Mouse (Mus musculus): ENCODE results near the gene Tfpi. TPM values are rescaled to one million over a fixed set of nuclear protein-coding genes. Genes with fewer than 3 reads are reported as not detected.
A peak's percentile ranks its signal among the peaks of the same experiment; 100 is the strongest.

Tfpi gene
- polyA plus RNA-seq, 2 experiments: 10.4 to 15.1 TPM

- H3K4me1 ChIP-seq (replicated peaks; ENCODE audit: control insufficient read depth in 2 of 2, insufficient read depth in 2 of 2, low read length in 1 of 2): peaks cover 0 to 7% of the 10 kb centered on the region in 2 experiments; a peak in 1 of 4 replicates
- no peak for ATAC-seq (ENCODE audit: insufficient read depth)
- whole genome bisulfite sequencing (ENCODE audit: insufficient replicate concordance): 38% methylated on average over 6 of the region's 6 CpGs
- H3K27ac ChIP-seq: no peak overlapping the region
- no peak overlapping the region for H3K4me3 ChIP-seq (ENCODE audit: insufficient read depth in 1 of 2, low read depth in 2 of 2, low read length in 2 of 2)
- H3K9me3 ChIP-seq (ENCODE audit: control insufficient read depth, low read length): no peaks in the 10 kb centered on the region
- no peak overlapping the region for H3K4me2 ChIP-seq (ENCODE audit: low read depth)
- no peak for DNase-seq (ENCODE audit: low read depth in 3 of 3, low spot score in 3 of 3)
- H3K27me3 ChIP-seq (ENCODE audit: control insufficient read depth, insufficient read depth, low read length): no peaks in the 10 kb centered on the region
- no peaks in the 10 kb centered on the region for H3K36me3 ChIP-seq (replicated peaks; ENCODE audit: control insufficient read depth, insufficient read depth, low read depth)
- H3K9ac ChIP-seq (replicated peaks): no peak overlapping the region
- TF ChIP-seq EP300 (IDR thresholded peaks at IDR 0.05; ENCODE audit: low read depth) (no peak), CTCF (IDR thresholded peaks at IDR 0.05; ENCODE audit: low read depth) (no peak)
These were observed 46.7 kb upstream of the Tfpi start for GRCm38 (mm10) chr2:84523103-84523865.

DNA sequence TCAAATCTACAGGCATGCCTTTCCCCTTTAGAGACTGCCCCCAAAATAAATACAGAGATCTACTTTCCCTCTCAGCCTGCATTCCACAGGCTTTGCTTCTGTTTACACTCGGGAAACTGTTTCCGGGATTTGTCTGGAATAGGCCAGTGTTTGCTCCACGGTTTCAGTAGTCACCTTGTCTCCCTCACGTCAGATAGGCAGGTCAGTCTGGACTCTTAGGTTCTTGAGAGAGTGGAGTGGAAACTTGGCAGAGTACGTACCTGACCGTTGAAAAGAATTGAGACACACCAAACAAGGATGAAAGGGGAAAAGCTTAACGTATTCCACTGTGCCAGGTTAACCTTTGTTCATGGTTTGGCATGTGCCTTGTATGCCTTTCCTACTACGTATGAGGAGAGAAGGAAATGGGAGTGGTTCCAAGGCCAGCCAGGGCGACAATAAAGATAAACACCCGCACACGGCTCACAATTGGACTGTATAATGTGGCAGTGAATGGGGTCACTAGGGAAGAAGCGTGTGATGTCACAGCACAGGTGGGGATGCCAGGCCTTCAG is 43.0 kb upstream of the Tfpi start:
- no peaks in the 10 kb centered on the region for H3K36me3 ChIP-seq (replicated peaks; ENCODE audit: control insufficient read depth, insufficient read depth, low read depth)
- ATAC-seq (ENCODE audit: insufficient read depth) (no peak; the same call in 1 of the 2 replicates), DNase-seq (ENCODE audit: low read depth in 3 of 3, low spot score in 3 of 3) (no peak)
- H3K9ac ChIP-seq (replicated peaks): no peak overlapping the region
- H3K9me3 ChIP-seq (ENCODE audit: control insufficient read depth, low read length): no peaks in the 10 kb centered on the region
- peak overlapping the region; percentile 28 for H3K4me2 ChIP-seq (ENCODE audit: low read depth)
- H3K27me3 ChIP-seq (ENCODE audit: control insufficient read depth, insufficient read depth, low read length): no peaks in the 10 kb centered on the region
- WGBS (ENCODE audit: insufficient replicate concordance): 40% methylated on average over 12 of the region's 12 CpGs
- H3K4me1 ChIP-seq (replicated peaks; ENCODE audit: control insufficient read depth in 2 of 2, insufficient read depth in 2 of 2, low read length in 1 of 2): peaks cover 0 to 7% of the 10 kb centered on the region in 2 experiments; a peak in 1 of 4 replicates
- no peak overlapping the region for H3K27ac ChIP-seq
- TF ChIP-seq EP300 (IDR thresholded peaks at IDR 0.05; ENCODE audit: low read depth) (no peak), CTCF (IDR thresholded peaks at IDR 0.05; ENCODE audit: low read depth) (no peak)
- H3K4me3 ChIP-seq (ENCODE audit: insufficient read depth in 1 of 2, low read depth in 2 of 2, low read length in 2 of 2): no peak overlapping the region

- DNase-seq (ENCODE audit: low read depth in 3 of 3, low spot score in 3 of 3) (no peak), ATAC-seq (ENCODE audit: insufficient read depth) (no peak)
- Histone ChIP-seq H3K4me3 (ENCODE audit: insufficient read depth in 1 of 2, low read depth in 2 of 2, low read length in 2 of 2) (no peak overlapping the region), H3K9me3 (ENCODE audit: control insufficient read depth, low read length) (no peaks in the 10 kb centered on the region), H3K27me3 (ENCODE audit: control insufficient read depth, insufficient read depth, low read length) (no peaks in the 10 kb centered on the region), H3K9ac (replicated peaks) (no peak overlapping the region), H3K36me3 (replicated peaks; ENCODE audit: control insufficient read depth, insufficient read depth, low read depth) (no peaks in the 10 kb centered on the region), H3K4me2 (ENCODE audit: low read depth) (no peak overlapping the region), H3K27ac (no peak overlapping the region), H3K4me1 (replicated peaks; ENCODE audit: control insufficient read depth in 2 of 2, insufficient read depth in 2 of 2, low read length in 1 of 2) (peaks cover 0 to 7% of the 10 kb centered on the region in 2 experiments; a peak in 1 of 4 replicates)
- 46% methylated on average over 5 of the region's 5 CpGs for WGBS (ENCODE audit: insufficient replicate concordance)
- TF ChIP-seq CTCF (IDR thresholded peaks at IDR 0.05; ENCODE audit: low read depth) (no peak), EP300 (IDR thresholded peaks at IDR 0.05; ENCODE audit: low read depth) (no peak)
These were observed 42.2 kb upstream of the Tfpi start for GRCm38 (mm10) chr2:84518767-84519166.

DNA sequence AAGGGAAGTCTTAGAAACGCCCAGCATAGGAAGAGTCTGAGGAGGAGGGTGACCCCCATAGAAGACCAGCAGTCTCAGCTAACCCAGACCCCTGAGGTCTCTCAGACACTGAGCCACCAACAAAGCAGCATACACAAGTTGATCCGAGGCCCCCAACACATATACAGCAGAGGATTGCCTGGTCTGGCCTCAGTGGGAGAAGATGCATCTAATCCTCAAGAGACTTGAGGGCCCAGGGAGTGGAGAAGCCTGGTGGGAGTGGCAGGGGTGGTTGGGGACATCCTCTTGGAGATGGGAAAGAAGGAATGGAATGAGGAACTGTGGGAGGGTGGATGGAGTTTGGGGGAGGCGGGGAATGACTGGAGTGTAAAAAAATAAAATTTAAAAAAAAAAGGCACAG is 36.7 kb upstream of the Tfpi start:
- Histone ChIP-seq H3K4me1 (replicated peaks; ENCODE audit: control insufficient read depth in 2 of 2, insufficient read depth in 2 of 2, low read length in 1 of 2) (no peaks in the 10 kb centered on the region), H3K9me3 (ENCODE audit: control insufficient read depth, low read length) (no peaks in the 10 kb centered on the region), H3K9ac (replicated peaks) (no peak overlapping the region), H3K27me3 (ENCODE audit: control insufficient read depth, insufficient read depth, low read length) (no peaks in the 10 kb centered on the region), H3K36me3 (replicated peaks; ENCODE audit: control insufficient read depth, insufficient read depth, low read depth) (no peaks in the 10 kb centered on the region; the same call in 1 of the 2 replicates), H3K27ac (no peak overlapping the region), H3K4me3 (ENCODE audit: insufficient read depth in 1 of 2, low read depth in 2 of 2, low read length in 2 of 2) (no peak overlapping the region), H3K4me2 (ENCODE audit: low read depth) (no peak overlapping the region)
- no peak for DNase-seq (ENCODE audit: low read depth in 3 of 3, low spot score in 3 of 3)
- ATAC-seq (ENCODE audit: insufficient read depth): no peak
- 63% methylated on average over 3 of the region's 3 CpGs for WGBS (ENCODE audit: insufficient replicate concordance)
- TF ChIP-seq EP300 (IDR thresholded peaks at IDR 0.05; ENCODE audit: low read depth): no peak
- TF ChIP-seq CTCF (IDR thresholded peaks at IDR 0.05; ENCODE audit: low read depth): no peak

GRCm38 (mm10) chr2:84511508-84511907 is 34.9 kb upstream of the Tfpi start:
- no peak for DNase-seq (ENCODE audit: low read depth in 3 of 3, low spot score in 3 of 3)
- Histone ChIP-seq H3K36me3 (replicated peaks; ENCODE audit: control insufficient read depth, insufficient read depth, low read depth) (no peaks in the 10 kb centered on the region; the same call in 1 of the 2 replicates), H3K27me3 (ENCODE audit: control insufficient read depth, insufficient read depth, low read length) (no peaks in the 10 kb centered on the region), H3K4me1 (replicated peaks; ENCODE audit: control insufficient read depth in 2 of 2, insufficient read depth in 2 of 2, low read length in 1 of 2) (no peaks in the 10 kb centered on the region), H3K4me2 (ENCODE audit: low read depth) (no peak overlapping the region), H3K4me3 (ENCODE audit: insufficient read depth in 1 of 2, low read depth in 2 of 2, low read length in 2 of 2) (no peak overlapping the region), H3K9me3 (ENCODE audit: control insufficient read depth, low read length) (no peaks in the 10 kb centered on the region), H3K9ac (replicated peaks) (no peak overlapping the region), H3K27ac (no peak overlapping the region)
- 38% methylated on average over 2 of the region's 2 CpGs for WGBS (ENCODE audit: insufficient replicate concordance)
- ATAC-seq (ENCODE audit: insufficient read depth): no peak
- TF ChIP-seq CTCF (IDR thresholded peaks at IDR 0.05; ENCODE audit: low read depth) (no peak), EP300 (IDR thresholded peaks at IDR 0.05; ENCODE audit: low read depth) (no peak)
